Mouse (Mus musculus) embryo, embryonic 10 days (tissue): ENCODE measurements around the gene Olig1.
A peak's percentile ranks its signal among the peaks of the same experiment; 100 is the strongest.

Experiments
- DNase-seq: peaks from one replicate; pipeline ENCODE4 v3.0.0-alpha.2; 2015; ENCODE audit warnings: low spot score

The Olig1 gene

DNA sequence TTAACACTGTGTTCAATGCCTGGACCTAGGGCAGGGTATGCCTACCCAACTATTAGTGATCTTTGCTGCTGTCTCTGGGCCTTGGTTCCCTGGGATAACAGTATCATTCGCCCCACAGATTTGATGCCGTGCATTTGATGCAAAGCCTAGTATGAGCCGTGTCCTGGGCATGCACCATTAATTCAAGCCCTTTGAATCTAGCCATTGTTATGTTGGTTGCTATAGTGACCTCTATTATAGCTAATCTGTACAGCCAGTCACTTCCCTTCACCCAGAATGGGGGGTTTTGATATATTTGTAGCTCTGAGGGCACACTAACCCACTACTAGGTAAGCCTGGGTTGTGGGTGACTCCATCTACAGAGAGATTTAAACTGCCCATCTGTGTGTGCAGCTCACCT, 40.3 kb downstream of the Olig1 start:
- DNase-seq = no peak

DNA sequence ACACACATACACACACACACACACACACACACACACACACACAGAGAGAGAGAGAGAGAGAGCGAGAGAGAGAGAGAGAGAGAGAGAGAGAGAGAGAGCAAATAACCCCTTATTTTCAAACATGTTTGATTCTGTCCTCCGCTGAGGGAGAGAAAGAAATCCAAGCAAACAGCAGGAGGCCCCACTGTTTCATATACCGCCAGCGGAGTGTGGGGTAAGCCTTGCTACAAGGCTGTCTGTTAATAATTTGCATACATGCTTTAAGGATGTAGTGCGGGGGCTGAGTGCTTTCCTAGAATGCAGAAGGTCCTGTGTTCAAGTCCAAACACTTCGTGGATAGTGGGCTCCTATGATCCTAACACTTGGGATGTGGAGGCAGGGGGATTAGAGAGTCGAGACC, 43.3 kb downstream of the Olig1 start:
- DNase-seq = no peak

DNA sequence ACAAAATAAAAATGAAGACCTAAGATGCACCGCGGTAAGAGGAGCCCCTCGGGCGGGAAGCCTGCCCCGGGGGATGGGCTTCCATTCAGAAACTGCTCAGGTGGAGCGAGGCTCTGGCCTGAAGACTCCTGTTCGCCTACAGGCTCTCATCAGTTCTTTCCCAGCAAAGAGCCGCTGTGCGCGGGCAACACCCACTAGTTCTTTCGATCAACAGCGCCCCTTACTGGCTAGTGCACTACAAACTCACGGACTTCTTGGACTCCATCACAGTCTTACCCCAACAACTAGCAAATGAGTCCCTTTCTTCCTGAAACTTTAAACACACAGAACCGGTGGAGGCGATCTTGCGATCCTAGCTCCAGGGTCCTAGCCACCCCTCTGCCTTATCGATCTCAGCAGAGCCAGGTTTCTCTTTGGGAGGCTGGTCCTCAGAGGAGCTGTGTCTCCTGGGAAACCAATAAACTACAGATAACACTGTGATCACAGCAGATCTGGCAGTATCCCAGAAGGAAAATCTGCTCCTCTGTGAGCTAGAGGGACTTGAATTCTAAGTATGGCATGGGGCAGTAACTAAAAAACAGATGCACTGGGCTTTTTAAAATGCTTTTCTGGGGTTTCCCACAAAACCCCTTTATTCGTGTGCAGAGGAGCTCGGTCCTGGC, 44.7 kb downstream of the Olig1 start:
- DNase-seq = peak; percentile 91

GRCm38 (mm10) chr16:91320191-91320590, 50.6 kb downstream of the Olig1 start:
- no peak for DNase-seq

DNA sequence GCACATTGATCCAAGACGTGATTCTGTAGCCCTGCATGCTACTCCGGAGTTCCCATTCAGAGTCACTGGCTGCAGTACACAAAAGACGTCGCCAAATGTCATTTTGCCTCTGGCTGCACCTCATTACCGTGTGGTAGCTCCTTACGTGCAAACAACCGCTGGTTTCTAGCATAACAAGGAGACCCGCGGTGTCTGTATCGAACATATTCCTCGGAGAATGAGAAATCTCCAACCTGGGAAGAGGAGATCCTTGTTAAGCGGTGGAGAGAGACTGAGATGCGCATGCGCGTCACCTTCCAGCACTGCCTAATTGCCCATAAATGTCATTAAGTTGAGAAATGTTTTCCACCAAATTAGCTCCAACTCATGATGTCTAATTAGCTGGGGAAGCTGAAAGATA, 51.0 kb downstream of the Olig1 start:
- no peak for DNase-seq
